Mouse (Mus musculus) neural tube, embryonic 14.5 days (tissue): ENCODE results near the gene Rrp1b. TPM values are rescaled to one million over a fixed set of nuclear protein-coding genes. Genes with fewer than 3 reads are reported as not detected.
"Not testable (repeated sequence)": the region's sequence is repeated elsewhere in the genome, so short reads cannot be mapped to it uniquely, and the experiment has no call there.

ENCODE experiments used
- ATAC-seq: fragments of 200-750 bp; cut with Nextera tagmentation; 2 replicates; pipeline ENCODE4 v1.8.0; 2017; ENCODE audit warnings: low read depth, mild to moderate bottlenecking, moderate TSS enrichment, moderate library complexity
- H3K27ac ChIP-seq: fragments of 300-500 bp; sonication (generic); 2 replicates; pipeline ENCODE4 v1.5.1; 2014; ENCODE audit warnings: low read depth, mild to moderate bottlenecking, control low read depth, low read length, moderate library complexity, mixed read lengths
- H3K27me3 ChIP-seq: fragments of 300-500 bp; sonication (generic); 2 replicates; pipeline ENCODE4 v1.6.1; 2014; ENCODE audit warnings: low read length; ENCODE audit not compliant: control insufficient read depth, insufficient read depth
- H3K36me3 ChIP-seq: fragments of 300-500 bp; sonication (generic); 2 replicates; pipeline ENCODE4 v1.6.1; 2014; ENCODE audit warnings: low read length, mixed read lengths; ENCODE audit not compliant: control insufficient read depth, insufficient read depth
- H3K4me1 ChIP-seq: fragments of 300-500 bp; sonication (generic); 2 replicates; pipeline ENCODE4 v1.6.1; 2014; ENCODE audit warnings: low read length; ENCODE audit not compliant: control insufficient read depth, insufficient read depth
- H3K4me2 ChIP-seq: fragments of 300-500 bp; sonication (generic); 2 replicates; pipeline ENCODE4 v1.6.1; 2014; ENCODE audit warnings: mild to moderate bottlenecking, low read depth, low read length, control low read depth
- H3K4me3 ChIP-seq: fragments of 300-500 bp; sonication (generic); 2 replicates; pipeline ENCODE4 v1.5.1; 2014; ENCODE audit warnings: low read depth, low read length, control low read depth, mixed read lengths
- H3K9ac ChIP-seq: fragments of 300-500 bp; sonication (generic); replicated peaks from 2 replicates; pipeline ENCODE4 v1.6.1; 2014; ENCODE audit warnings: low read depth, mild to moderate bottlenecking, control low read depth, low read length, mixed read lengths
- H3K9me3 ChIP-seq: fragments of 300-500 bp; sonication (generic); 2 replicates; pipeline ENCODE4 v1.6.1; 2016; ENCODE audit warnings: low read length; ENCODE audit not compliant: control insufficient read depth
- WGBS: fragments of 180-500 bp; shearing (Covaris S2); extraction: QIAGEN DNeasy Blood & Tissue Kit; methylation state at CpG from one replicate; pipeline ENCODE4 v1.1.7; 2014; 5-methylcytosine and 5-hydroxymethylcytosine counted together
- polyA plus RNA-seq: library from polyadenylated mRNA; unstranded; fragments of >200 nt; fragmentation: Nextera tagmentation; extraction: Ambion mirVana; gene quantifications from 2 replicates; pipeline ENCODE4 v1.2.1, GENCODE M21; 2014

Gene Rrp1b
- polyA plus RNA-seq, 1 experiment from 2014 or later: 40.8 TPM

GRCm38 (mm10) chr17:32063654-32064053, 27.8 kb downstream of the Rrp1b start:
- Histone ChIP-seq H3K27me3 (no peaks in the 10 kb centered on the region), H3K36me3 (peaks cover 26% of the 10 kb centered on the region), H3K4me3 (no peak overlapping the region), H3K9me3 (no peaks in the 10 kb centered on the region), H3K4me2 (no peak overlapping the region), H3K27ac (no peak overlapping the region), H3K9ac (no peak overlapping the region), H3K4me1 (no peaks in the 10 kb centered on the region)
- no peak for ATAC-seq
- 87% methylated on average over 2 of the region's 2 CpGs for WGBS

- ATAC-seq, H3K4me3 ChIP-seq, H3K4me1 ChIP-seq, H3K27me3 ChIP-seq, H3K9me3 ChIP-seq, H3K4me2 ChIP-seq, H3K27ac ChIP-seq, H3K9ac ChIP-seq: not testable (repeated sequence)
- WGBS: 69% methylated on average over 8 of the region's 8 CpGs
- peaks cover 17% of the 10 kb centered on the region for H3K36me3 ChIP-seq
Observed at GRCm38 (mm10) chr17:32064762-32065161, 28.9 kb downstream of the Rrp1b start.

- Histone ChIP-seq H3K27ac (no peak overlapping the region), H3K36me3 (no peaks in the 10 kb centered on the region), H3K27me3 (no peaks in the 10 kb centered on the region), H3K4me3 (no peak overlapping the region), H3K9ac (no peak overlapping the region), H3K9me3 (no peaks in the 10 kb centered on the region), H3K4me2 (no peak overlapping the region), H3K4me1 (no peaks in the 10 kb centered on the region)
- WGBS: 76% methylated on average over 9 of the region's 9 CpGs
- no peak for ATAC-seq
Observed at GRCm38 (mm10) chr17:32067541-32067940, 31.6 kb downstream of the Rrp1b start.

- Histone ChIP-seq H3K4me2 (no peak overlapping the region), H3K36me3 (no peaks in the 10 kb centered on the region), H3K27me3 (no peaks in the 10 kb centered on the region), H3K4me1 (no peaks in the 10 kb centered on the region), H3K9ac (no peak overlapping the region), H3K4me3 (no peak overlapping the region), H3K27ac (no peak overlapping the region), H3K9me3 (no peaks in the 10 kb centered on the region)
- WGBS: 93% methylated on average over 10 of the region's 11 CpGs
- no peak for ATAC-seq
Observed at GRCm38 (mm10) chr17:32068381-32068780, 32.5 kb downstream of the Rrp1b start.

- 90% methylated on average over 2 of the region's 2 CpGs for WGBS
- Histone ChIP-seq H3K4me3 (no peak overlapping the region), H3K9me3 (no peaks in the 10 kb centered on the region), H3K27me3 (no peaks in the 10 kb centered on the region), H3K4me1 (no peaks in the 10 kb centered on the region), H3K9ac (no peak overlapping the region), H3K4me2 (no peak overlapping the region), H3K27ac (no peak overlapping the region), H3K36me3 (no peaks in the 10 kb centered on the region)
- no peak for ATAC-seq
Observed at GRCm38 (mm10) chr17:32068810-32069209, 32.9 kb downstream of the Rrp1b start.

- no peaks in the 10 kb centered on the region for H3K36me3 ChIP-seq
- no peak for ATAC-seq
- no peak overlapping the region for H3K9ac ChIP-seq
- H3K4me1 ChIP-seq: no peaks in the 10 kb centered on the region
- WGBS: 2% methylated on average over 2 of the region's 2 CpGs
- H3K9me3 ChIP-seq: no peaks in the 10 kb centered on the region
- H3K4me2 ChIP-seq: no peak overlapping the region
- H3K4me3 ChIP-seq: no peak overlapping the region
- H3K27ac ChIP-seq: no peak overlapping the region
- H3K27me3 ChIP-seq: no peaks in the 10 kb centered on the region
Observed at GRCm38 (mm10) chr17:32073359-32073758, 37.5 kb downstream of the Rrp1b start.

GRCm38 (mm10) chr17:32074658-32075057, 38.8 kb downstream of the Rrp1b start:
- H3K9ac ChIP-seq: no peak overlapping the region
- H3K4me1 ChIP-seq: no peaks in the 10 kb centered on the region
- WGBS: 64% methylated on average over 4 of the region's 4 CpGs
- no peak overlapping the region for H3K4me2 ChIP-seq
- no peak overlapping the region for H3K27ac ChIP-seq
- no peaks in the 10 kb centered on the region for H3K27me3 ChIP-seq
- H3K4me3 ChIP-seq: no peak overlapping the region
- H3K36me3 ChIP-seq: no peaks in the 10 kb centered on the region
- ATAC-seq: no peak
- no peaks in the 10 kb centered on the region for H3K9me3 ChIP-seq

GRCm38 (mm10) chr17:32075164-32075563, 39.3 kb downstream of the Rrp1b start:
- WGBS: 3% methylated on average over 2 of the region's 2 CpGs
- Histone ChIP-seq H3K4me2 (no peak overlapping the region), H3K27me3 (no peaks in the 10 kb centered on the region), H3K27ac (no peak overlapping the region), H3K4me1 (no peaks in the 10 kb centered on the region), H3K9me3 (no peaks in the 10 kb centered on the region), H3K4me3 (no peak overlapping the region), H3K9ac (no peak overlapping the region), H3K36me3 (no peaks in the 10 kb centered on the region)
- ATAC-seq: peak; percentile 25; the same call in 1 of the 2 replicates

GRCm38 (mm10) chr17:32083351-32083750, 47.5 kb downstream of the Rrp1b start:
- Histone ChIP-seq H3K4me2 (no peak overlapping the region), H3K4me1 (no peaks in the 10 kb centered on the region), H3K36me3 (no peaks in the 10 kb centered on the region), H3K9ac (no peak overlapping the region), H3K27ac (no peak overlapping the region), H3K9me3 (no peaks in the 10 kb centered on the region), H3K27me3 (no peaks in the 10 kb centered on the region), H3K4me3 (no peak overlapping the region)
- 94% methylated on average over 2 of the region's 2 CpGs for WGBS
- ATAC-seq: no peak

GRCm38 (mm10) chr17:32087069-32087468, 51.2 kb downstream of the Rrp1b start:
- H3K36me3 ChIP-seq: no peaks in the 10 kb centered on the region
- H3K9me3 ChIP-seq: no peaks in the 10 kb centered on the region
- peaks cover 6% of the 10 kb centered on the region; the same call in 1 of the 2 replicates for H3K4me1 ChIP-seq
- WGBS: 95% methylated on average over 2 of the region's 2 CpGs
- H3K9ac ChIP-seq: no peak overlapping the region
- ATAC-seq: no peak
- no peaks in the 10 kb centered on the region for H3K27me3 ChIP-seq
- no peak overlapping the region for H3K4me3 ChIP-seq
- H3K4me2 ChIP-seq: no peak overlapping the region
- H3K27ac ChIP-seq: no peak overlapping the region
